Mouse (Mus musculus) liver, embryonic 16.5 days (tissue): ENCODE measurements at regions not wholly inside any gene's neighbourhood (a gene's known extent, or its start where the extent isn't known, plus 50 kb on each side); places are given as distances from the start of the nearest gene placed in this dataset.
"Not testable (repeated sequence)": the region's sequence is repeated elsewhere in the genome, so short reads cannot be mapped to it uniquely, and the experiment has no call there.

Source experiments
- ATAC-seq: fragments of 200-750 bp; cut with Nextera tagmentation; 2 replicates; pipeline ENCODE4 v1.8.0; 2017; ENCODE audit warnings: low read depth, mild to moderate bottlenecking, moderate number of reproducible peaks, moderate library complexity
- H3K27ac ChIP-seq: fragments of 300-500 bp; sonication (generic); 2 replicates; pipeline ENCODE4 v1.5.1; 2014; ENCODE audit warnings: mild to moderate bottlenecking, low read length
- H3K27me3 ChIP-seq: fragments of 300-500 bp; sonication (generic); 2 replicates; pipeline ENCODE4 v1.6.1; 2014; ENCODE audit warnings: low read depth, low read length, mixed read lengths; ENCODE audit not compliant: control insufficient read depth, insufficient read depth
- H3K36me3 ChIP-seq: fragments of 300-500 bp; sonication (generic); 2 replicates; pipeline ENCODE4 v1.6.1; 2014; ENCODE audit warnings: mild to moderate bottlenecking; ENCODE audit not compliant: control insufficient read depth, insufficient read depth
- H3K4me1 ChIP-seq: fragments of 300-500 bp; sonication (generic); 2 replicates; pipeline ENCODE4 v1.6.1; 2014; ENCODE audit warnings: low read depth, low read length, mixed read lengths; ENCODE audit not compliant: control insufficient read depth
- H3K4me2 ChIP-seq: fragments of 300-500 bp; sonication (generic); 2 replicates; pipeline ENCODE4 v1.6.1; 2014; ENCODE audit warnings: low read depth, low read length, mixed read lengths
- H3K4me3 ChIP-seq: fragments of 300-500 bp; sonication (generic); 2 replicates; pipeline ENCODE4 v1.5.1; 2014; ENCODE audit warnings: low read depth, mild to moderate bottlenecking, low read length
- H3K9ac ChIP-seq: fragments of 300-500 bp; sonication (generic); 2 replicates; pipeline ENCODE4 v1.6.1; 2014; ENCODE audit warnings: low read depth, low read length
- H3K9me3 ChIP-seq: fragments of 300-500 bp; sonication (generic); replicated peaks from 2 replicates; pipeline ENCODE4 v1.6.1; 2016; ENCODE audit warnings: low read length; ENCODE audit not compliant: control insufficient read depth
- WGBS: fragments of 180-500 bp; shearing (Covaris S2); extraction: QIAGEN DNeasy Blood & Tissue Kit; methylation state at CpG from one replicate; pipeline ENCODE4 v1.1.7; 2014; ENCODE audit not compliant: insufficient replicate concordance; 5-methylcytosine and 5-hydroxymethylcytosine counted together

DNA sequence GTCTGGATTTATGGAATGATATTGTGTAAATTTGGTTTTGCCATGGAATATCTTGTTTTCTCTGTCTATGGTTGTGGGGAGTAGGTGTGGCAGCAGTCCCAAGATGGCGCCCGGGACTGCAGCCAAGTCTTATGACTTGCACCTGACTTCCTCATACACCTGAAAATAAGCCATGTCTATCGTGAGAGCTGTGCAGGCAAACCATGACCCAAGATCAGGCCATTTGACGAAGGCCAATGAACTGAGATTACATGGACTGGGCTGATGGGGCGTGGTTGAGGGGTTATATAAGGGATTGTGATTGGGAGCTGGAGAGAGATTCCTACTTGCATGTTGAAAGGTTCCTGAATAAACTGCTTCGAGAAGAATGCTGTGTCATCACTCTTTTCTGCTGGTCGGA lies 139.5 kb downstream of the Slc6a15 start:
- H3K36me3 ChIP-seq, ATAC-seq, H3K27ac ChIP-seq, H3K4me3 ChIP-seq, H3K27me3 ChIP-seq, H3K4me1 ChIP-seq, H3K9ac ChIP-seq, H3K9me3 ChIP-seq, H3K4me2 ChIP-seq: not testable (repeated sequence)
- 64% methylated on average over 7 of the region's 7 CpGs for WGBS

- no peak overlapping the region for H3K27ac ChIP-seq
- H3K27me3 ChIP-seq, result no peaks in the 10 kb centered on the region
- WGBS, result 68% methylated on average over 2 of the region's 2 CpGs
- H3K9me3 ChIP-seq, result no peaks in the 10 kb centered on the region
- no peaks in the 10 kb centered on the region for H3K4me1 ChIP-seq
- ATAC-seq, result no peak
- H3K36me3 ChIP-seq, result no peaks in the 10 kb centered on the region
- H3K9ac ChIP-seq, result no peak overlapping the region
- no peak overlapping the region for H3K4me2 ChIP-seq
- H3K4me3 ChIP-seq, result no peak overlapping the region
These were observed 176.9 kb downstream of the Slc6a15 start for GRCm38 (mm10) chr10:103544502-103544901.

DNA sequence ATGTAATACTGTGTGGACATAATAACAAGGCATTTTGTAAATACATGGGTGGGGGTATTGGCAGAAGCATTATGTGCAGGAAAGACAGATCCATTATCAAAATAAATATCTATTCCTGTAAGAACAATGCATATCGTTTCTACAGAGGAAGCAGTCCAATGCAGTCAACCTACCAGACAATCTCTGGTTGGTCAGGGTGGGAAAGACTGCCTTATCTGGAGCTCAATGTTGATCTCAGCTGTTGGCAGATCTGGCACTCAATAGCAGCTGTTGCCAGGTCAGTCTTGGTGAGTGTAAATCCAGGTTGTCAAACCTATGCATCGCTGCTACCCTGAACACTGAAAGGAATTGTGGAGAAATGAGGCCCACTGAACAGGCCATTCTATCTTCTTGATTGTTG lies 181.9 kb downstream of the Slc6a15 start:
- H3K9me3 ChIP-seq, result no peaks in the 10 kb centered on the region
- no peaks in the 10 kb centered on the region for H3K27me3 ChIP-seq
- H3K4me3 ChIP-seq, result no peak overlapping the region
- H3K4me1 ChIP-seq, result no peaks in the 10 kb centered on the region
- H3K36me3 ChIP-seq, result no peaks in the 10 kb centered on the region
- H3K9ac ChIP-seq, result no peak overlapping the region
- no peak for ATAC-seq
- H3K4me2 ChIP-seq, result no peak overlapping the region
- no peak overlapping the region for H3K27ac ChIP-seq
- WGBS, result 53% methylated on average over 2 of the region's 2 CpGs

GRCm38 (mm10) chr10:103585097-103585496 lies 217.5 kb downstream of the Slc6a15 start:
- H3K27ac ChIP-seq, result no peak overlapping the region
- no peak overlapping the region for H3K4me3 ChIP-seq
- H3K4me2 ChIP-seq, result no peak overlapping the region
- 46% methylated on average over 3 of the region's 3 CpGs for WGBS
- H3K4me1 ChIP-seq, result no peaks in the 10 kb centered on the region
- no peak overlapping the region for H3K9ac ChIP-seq
- no peaks in the 10 kb centered on the region for H3K36me3 ChIP-seq
- H3K9me3 ChIP-seq, result no peaks in the 10 kb centered on the region
- no peak for ATAC-seq
- no peaks in the 10 kb centered on the region for H3K27me3 ChIP-seq

GRCm38 (mm10) chr10:103585504-103585903 lies 217.9 kb downstream of the Slc6a15 start:
- WGBS, result 52% methylated on average over 2 of the region's 2 CpGs
- Histone ChIP-seq H3K27ac (no peak overlapping the region), H3K9me3 (no peaks in the 10 kb centered on the region), H3K36me3 (no peaks in the 10 kb centered on the region), H3K4me1 (no peaks in the 10 kb centered on the region), H3K9ac (no peak overlapping the region), H3K27me3 (no peaks in the 10 kb centered on the region), H3K4me3 (no peak overlapping the region), H3K4me2 (no peak overlapping the region)
- no peak for ATAC-seq

DNA sequence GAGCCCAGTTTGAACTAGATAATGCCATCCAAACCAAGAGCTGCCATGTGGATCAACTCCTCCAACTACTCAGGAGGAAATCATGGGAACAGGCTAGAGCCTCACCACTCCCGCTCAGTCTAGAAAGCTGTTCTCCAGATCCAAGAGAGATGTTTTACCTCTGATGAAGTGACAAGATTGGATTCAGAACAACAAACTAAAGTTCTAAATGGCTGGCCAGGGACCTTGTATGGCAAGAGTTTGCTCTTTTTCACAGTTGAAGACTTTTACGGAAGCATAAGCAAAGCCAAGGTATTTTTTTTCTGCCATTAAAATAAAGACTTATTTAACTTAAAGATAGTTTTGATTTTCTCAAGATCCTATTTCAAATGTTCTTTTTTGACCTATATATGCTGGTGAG lies 224.4 kb downstream of the Slc6a15 start:
- Histone ChIP-seq H3K36me3 (no peaks in the 10 kb centered on the region), H3K4me3 (no peak overlapping the region), H3K4me1 (no peaks in the 10 kb centered on the region), H3K4me2 (no peak overlapping the region), H3K9ac (no peak overlapping the region), H3K9me3 (no peaks in the 10 kb centered on the region), H3K27me3 (no peaks in the 10 kb centered on the region), H3K27ac (no peak overlapping the region)
- no peak for ATAC-seq
- WGBS, result 79% methylated on average over 2 of the region's 2 CpGs

- no peak for ATAC-seq
- no peak overlapping the region for H3K27ac ChIP-seq
- no peaks in the 10 kb centered on the region for H3K27me3 ChIP-seq
- no peaks in the 10 kb centered on the region for H3K4me1 ChIP-seq
- H3K9ac ChIP-seq, result no peak overlapping the region
- no peaks in the 10 kb centered on the region for H3K9me3 ChIP-seq
- H3K4me3 ChIP-seq, result no peak overlapping the region
- WGBS, result 63% methylated on average over 2 of the region's 2 CpGs
- no peak overlapping the region for H3K4me2 ChIP-seq
- H3K36me3 ChIP-seq, result no peaks in the 10 kb centered on the region
These were observed 273.6 kb downstream of the Slc6a15 start for GRCm38 (mm10) chr10:103641162-103641561.

GRCm38 (mm10) chr10:103649848-103650247 lies 282.3 kb downstream of the Slc6a15 start:
- H3K27me3 ChIP-seq, result no peaks in the 10 kb centered on the region
- H3K4me1 ChIP-seq, result no peaks in the 10 kb centered on the region
- no peaks in the 10 kb centered on the region for H3K36me3 ChIP-seq
- H3K4me2 ChIP-seq, result no peak overlapping the region
- no peak overlapping the region for H3K4me3 ChIP-seq
- ATAC-seq, result no peak
- H3K27ac ChIP-seq, result no peak overlapping the region
- 65% methylated on average over 3 of the region's 3 CpGs for WGBS
- H3K9me3 ChIP-seq, result no peaks in the 10 kb centered on the region
- no peak overlapping the region for H3K9ac ChIP-seq

DNA sequence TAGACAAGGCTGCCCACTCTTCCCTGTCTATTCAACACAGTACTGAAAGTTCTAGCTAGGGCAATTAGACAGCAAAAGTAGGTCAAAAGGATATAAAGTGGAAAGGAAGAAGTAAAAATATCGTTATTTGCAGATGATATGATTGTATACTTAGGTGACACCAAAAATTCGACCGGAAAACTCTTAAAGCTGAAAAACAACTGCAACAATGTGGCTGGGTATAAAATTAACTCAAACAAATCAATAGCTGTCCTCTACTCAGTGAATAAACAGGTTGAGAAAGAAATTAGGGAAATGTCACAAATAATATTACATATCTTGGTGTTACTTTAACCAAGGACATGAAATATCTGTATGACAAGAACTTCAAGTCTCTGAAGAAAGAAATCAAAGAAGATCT lies 305.5 kb downstream of the Slc6a15 start:
- H3K27me3 ChIP-seq, result no peaks in the 10 kb centered on the region

DNA sequence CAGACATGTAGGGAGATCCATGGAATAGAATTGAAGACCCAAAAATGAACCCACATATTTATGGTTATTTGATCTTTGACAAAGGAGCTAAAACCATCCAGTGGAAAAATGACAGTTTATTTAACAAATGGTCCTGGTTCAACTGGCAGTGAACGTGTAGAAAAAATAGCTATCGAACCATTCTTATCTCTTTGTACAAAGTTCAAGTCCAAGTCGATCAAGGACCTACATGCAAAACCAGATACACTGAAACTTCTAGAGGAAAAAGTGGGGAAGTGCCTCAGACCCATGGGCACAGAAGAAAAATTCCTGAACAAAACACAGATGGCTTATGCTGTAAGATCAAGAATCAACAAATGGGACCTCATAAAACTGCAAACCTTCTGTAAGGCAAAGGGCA lies 306.2 kb downstream of the Slc6a15 start:
- H3K9ac ChIP-seq, result no peak overlapping the region
- no peak for ATAC-seq
- H3K27ac ChIP-seq, result no peak overlapping the region
- WGBS, result 55% methylated on average over 3 of the region's 3 CpGs
- H3K4me1 ChIP-seq, result no peaks in the 10 kb centered on the region
- no peaks in the 10 kb centered on the region for H3K36me3 ChIP-seq
- no peak overlapping the region for H3K4me3 ChIP-seq
- H3K4me2 ChIP-seq, result no peak overlapping the region
- no peaks in the 10 kb centered on the region for H3K9me3 ChIP-seq
- H3K27me3 ChIP-seq, result no peaks in the 10 kb centered on the region

More for the DNA sequence above, 305.5 kb downstream of the Slc6a15 start:
- no peak overlapping the region for H3K4me2 ChIP-seq
- H3K36me3 ChIP-seq, result no peaks in the 10 kb centered on the region
- 56% methylated on average over 3 of the region's 3 CpGs for WGBS
- ATAC-seq, result no peak
- no peaks in the 10 kb centered on the region for H3K4me1 ChIP-seq
- H3K9me3 ChIP-seq, result no peaks in the 10 kb centered on the region
- H3K9ac ChIP-seq, result no peak overlapping the region
- H3K27ac ChIP-seq, result no peak overlapping the region
- H3K4me3 ChIP-seq, result no peak overlapping the region
